Mouse (Mus musculus) layer of hippocampus, postnatal 10 days (tissue): Measurements from ENCODE around the gene Fxr2. TPM values are rescaled to one million over a fixed set of nuclear protein-coding genes. Genes with fewer than 3 reads are reported as not detected.
A peak's percentile ranks its signal among the peaks of the same experiment; 100 is the strongest.
"Not testable (repeated sequence)": the region's sequence is repeated elsewhere in the genome, so short reads cannot be mapped to it uniquely, and the experiment has no call there.

Source experiments
- DNase-seq, 2 experiments: peaks; one replicate each; pipeline ENCODE4 v3.0.0; 2021; ENCODE audit warnings: low spot score in 2 of 2
- total RNA-seq, 2 experiments: library from RNA; stranded (reverse); gene quantifications; 2 replicates each; pipeline ENCODE4 v1.2.3; 2021

Gene Fxr2
- total RNA-seq, 2 experiments from 2014 or later = 99.2 to 103 TPM

- no peak for DNase-seq
Observed at GRCm38 (mm10) chr11:69682209-69682839, 49.5 kb downstream of the Fxr2 start.

- DNase-seq = peak; percentile 96 to 97
Observed at GRCm38 (mm10) chr11:69682840-69683533, 50.2 kb downstream of the Fxr2 start.

- DNase-seq = no peak
Observed at GRCm38 (mm10) chr11:69683576-69683975, 50.8 kb downstream of the Fxr2 start.

GRCm38 (mm10) chr11:69684128-69684745 lies 51.4 kb downstream of the Fxr2 start:
- no peak for DNase-seq

- DNase-seq = no peak
Observed at GRCm38 (mm10) chr11:69684936-69685335, 52.1 kb downstream of the Fxr2 start.

- DNase-seq = peak in 1 of 2 experiments; percentile 59
Observed at GRCm38 (mm10) chr11:69685526-69686148, 52.8 kb downstream of the Fxr2 start, which contains the start of gene Tnfsf13. Gene Tnfsf13 (minus strand): TSS chr11:69685784.

GRCm38 (mm10) chr11:69686377-69686776 lies 53.6 kb downstream of the Fxr2 start:
- peak in 1 of 2 experiments; percentile 71 for DNase-seq

GRCm38 (mm10) chr11:69687061-69687460 lies 54.3 kb downstream of the Fxr2 start:
- DNase-seq = no peak

- DNase-seq = no peak
Observed at GRCm38 (mm10) chr11:69689891-69690290, 57.1 kb downstream of the Fxr2 start.

- no peak for DNase-seq
Observed at GRCm38 (mm10) chr11:69692196-69692811, 59.5 kb downstream of the Fxr2 start.

GRCm38 (mm10) chr11:69692863-69693262 lies 60.1 kb downstream of the Fxr2 start:
- no peak for DNase-seq

GRCm38 (mm10) chr11:69693421-69693965 lies 60.7 kb downstream of the Fxr2 start:
- no peak for DNase-seq

- no peak for DNase-seq
Observed at GRCm38 (mm10) chr11:69695046-69695360, 62.2 kb downstream of the Fxr2 start.

- DNase-seq = peak; percentile 49 to 61
Observed at GRCm38 (mm10) chr11:69695361-69696181, 62.8 kb downstream of the Fxr2 start, which contains the start of the genes Tnfsf12 and Tnfsfm13. Gene Tnfsf12 (minus strand): TSS chr11:69695849. Gene Tnfsfm13 (minus strand): TSS chr11:69696098.

- DNase-seq = no peak
Observed at GRCm38 (mm10) chr11:69697396-69697795, 64.6 kb downstream of the Fxr2 start.

GRCm38 (mm10) chr11:69698574-69698973 lies 65.8 kb downstream of the Fxr2 start:
- DNase-seq = no peak

- DNase-seq = no peak
Observed at GRCm38 (mm10) chr11:69699595-69699994, 66.8 kb downstream of the Fxr2 start.

- not testable (repeated sequence) for DNase-seq
Observed at GRCm38 (mm10) chr11:69702886-69703285, 70.1 kb downstream of the Fxr2 start.
